Mouse (Mus musculus): ENCODE measurements around the gene Ppy. TPM values are rescaled to one million over a fixed set of nuclear protein-coding genes. Genes with fewer than 3 reads are reported as not detected.

Ppy gene
- polyA plus RNA-seq (2012; rRNA removed; ENCODE audit: low replicate concordance) = not detected in 2 replicates

GRCm38 (mm10) chr11:102101219-102101618, at the start of gene Ppy:
Gene Ppy (minus strand): TSS chr11:102101319.

GRCm38 (mm10) chr11:102145471-102146001, 44.4 kb upstream of the Ppy start, which contains the start of gene Nags:
Gene Nags (plus strand): TSS chr11:102145513.

GRCm38 (mm10) chr11:102107732-102108131, 6.6 kb upstream of the Ppy start, which contains the start of gene Pyy:
Gene Pyy (minus strand): TSS chr11:102107832.

GRCm38 (mm10) chr11:102087931-102088898, 12.9 kb downstream of the Ppy start, which contains the start of gene Mpp2:
Gene Mpp2 (minus strand): TSS chr11:102088515.

Other genes with a start within 250 kb of the Ppy start
- gene Meox1, start 206.9 kb downstream of the Ppy start, polyA plus RNA-seq (2012; rRNA removed; ENCODE audit: low replicate concordance) = 5.5 and 7.7 TPM in 2 replicates
- 0.26 TPM in 1 of 2 replicates, not detected in the other for gene Sost, start 134.3 kb downstream of the Ppy start, polyA plus RNA-seq (2012; rRNA removed; ENCODE audit: low replicate concordance)
- gene Cfap97d1, start 117.0 kb downstream of the Ppy start, polyA plus RNA-seq (2012; rRNA removed; ENCODE audit: low replicate concordance) = not detected in 2 replicates
- gene Dusp3, start 114.3 kb downstream of the Ppy start, polyA plus RNA-seq (2012; rRNA removed; ENCODE audit: low replicate concordance) = 105 and 133 TPM in 2 replicates
- gene Mpp3, start 72.9 kb downstream of the Ppy start, polyA plus RNA-seq (2012; rRNA removed; ENCODE audit: low replicate concordance) = 4.8 and 7.8 TPM in 2 replicates
- 95.5 and 130 TPM in 2 replicates for gene Cd300lg, start 59.8 kb downstream of the Ppy start, polyA plus RNA-seq (2012; rRNA removed; ENCODE audit: low replicate concordance)
- 13.5 and 13.8 TPM in 2 replicates for gene Mpp2, start 12.8 kb downstream of the Ppy start, polyA plus RNA-seq (2012; rRNA removed; ENCODE audit: low replicate concordance)
- not detected in 2 replicates for gene Pyy, start 6.5 kb upstream of the Ppy start, polyA plus RNA-seq (2012; rRNA removed; ENCODE audit: low replicate concordance)
- 0.85 TPM in 1 of 2 replicates, not detected in the other for gene Nags, start 44.2 kb upstream of the Ppy start, polyA plus RNA-seq (2012; rRNA removed; ENCODE audit: low replicate concordance)
- gene Tmem101, start 55.1 kb upstream of the Ppy start, polyA plus RNA-seq (2012; rRNA removed; ENCODE audit: low replicate concordance) = 17.0 and 22.2 TPM in 2 replicates
- gene Lsm12, start 84.0 kb upstream of the Ppy start, polyA plus RNA-seq (2012; rRNA removed; ENCODE audit: low replicate concordance) = 35.8 and 55.6 TPM in 2 replicates
- 115 and 131 TPM in 2 replicates for gene G6pc3, start 88.3 kb upstream of the Ppy start, polyA plus RNA-seq (2012; rRNA removed; ENCODE audit: low replicate concordance)
- gene Hdac5, start 128.8 kb upstream of the Ppy start, polyA plus RNA-seq (2012; rRNA removed; ENCODE audit: low replicate concordance) = 88.0 and 204 TPM in 2 replicates
- 1.2 and 1.4 TPM in 2 replicates for gene BC030867, start 147.6 kb upstream of the Ppy start, polyA plus RNA-seq (2012; rRNA removed; ENCODE audit: low replicate concordance)
- 0.50 and 19.4 TPM in 2 replicates for gene Asb16, start 167.4 kb upstream of the Ppy start, polyA plus RNA-seq (2012; rRNA removed; ENCODE audit: low replicate concordance)
- gene Tmub2, start 183.6 kb upstream of the Ppy start, polyA plus RNA-seq (2012; rRNA removed; ENCODE audit: low replicate concordance) = 52.4 and 58.1 TPM in 2 replicates
- 39.6 and 48.4 TPM in 2 replicates for gene Atxn7l3, start 195.3 kb upstream of the Ppy start, polyA plus RNA-seq (2012; rRNA removed; ENCODE audit: low replicate concordance)
- 20.5 and 28.1 TPM in 2 replicates for gene Ubtf, start 218.4 kb upstream of the Ppy start, polyA plus RNA-seq (2012; rRNA removed; ENCODE audit: low replicate concordance)